Mouse (Mus musculus): Measurements from ENCODE around the gene Arsg. TPM values are rescaled to one million over a fixed set of nuclear protein-coding genes. Genes with fewer than 3 reads are reported as not detected.

Gene Arsg
- polyA plus RNA-seq, 1 experiment, result 5.2 TPM

GRCm38 (mm10) chr11:109569007-109569618 lies 95.9 kb downstream of the Arsg start:
- TF ChIP-seq CTCF (IDR thresholded peaks at IDR 0.05; ENCODE audit: borderline replicate concordance, extremely low read depth, insufficient read depth, insufficient read length), result no peak
- no peak for TF ChIP-seq POLR2A (IDR thresholded peaks at IDR 0.05; ENCODE audit: borderline replicate concordance, extremely low read depth, insufficient read depth, insufficient read length, poor library complexity, severe bottlenecking)
- DNase-seq (ENCODE audit: low read depth), result no peak

- no peak for TF ChIP-seq POLR2A (IDR thresholded peaks at IDR 0.05; ENCODE audit: borderline replicate concordance, extremely low read depth, insufficient read depth, insufficient read length, poor library complexity, severe bottlenecking)
- TF ChIP-seq CTCF (IDR thresholded peaks at IDR 0.05; ENCODE audit: borderline replicate concordance, extremely low read depth, insufficient read depth, insufficient read length), result no peak
- DNase-seq (ENCODE audit: low read depth), result no peak
Measured at GRCm38 (mm10) chr11:109569809-109570208, 96.6 kb downstream of the Arsg start.

GRCm38 (mm10) chr11:109572051-109572450 lies 98.9 kb downstream of the Arsg start:
- TF ChIP-seq CTCF (IDR thresholded peaks at IDR 0.05; ENCODE audit: borderline replicate concordance, extremely low read depth, insufficient read depth, insufficient read length) (no peak), POLR2A (IDR thresholded peaks at IDR 0.05; ENCODE audit: borderline replicate concordance, extremely low read depth, insufficient read depth, insufficient read length, poor library complexity, severe bottlenecking) (no peak)
- DNase-seq (ENCODE audit: low read depth), result no peak

DNA sequence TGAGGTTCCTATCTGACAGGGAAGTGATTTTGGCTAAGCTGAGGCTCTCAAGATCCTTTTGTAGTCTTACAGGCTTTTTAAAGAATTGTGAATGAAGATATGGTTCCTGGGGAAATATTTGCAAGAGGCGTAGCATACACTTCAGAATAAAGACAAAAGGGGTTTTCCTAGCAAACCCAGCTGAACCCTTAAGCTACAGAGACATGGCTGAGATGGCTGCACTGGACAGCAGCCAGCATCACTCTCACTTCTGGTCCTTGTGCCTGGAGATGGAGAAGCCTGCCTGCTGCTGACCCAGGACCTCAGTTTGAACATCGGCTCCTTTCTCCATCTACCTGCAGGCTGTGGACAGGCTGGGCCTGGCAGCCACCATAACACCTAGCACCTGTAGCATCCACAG lies 101.4 kb downstream of the Arsg start:
- TF ChIP-seq POLR2A (IDR thresholded peaks at IDR 0.05; ENCODE audit: borderline replicate concordance, extremely low read depth, insufficient read depth, insufficient read length, poor library complexity, severe bottlenecking), result no peak
- no peak for TF ChIP-seq CTCF (IDR thresholded peaks at IDR 0.05; ENCODE audit: borderline replicate concordance, extremely low read depth, insufficient read depth, insufficient read length)
- DNase-seq (ENCODE audit: low read depth), result no peak

DNA sequence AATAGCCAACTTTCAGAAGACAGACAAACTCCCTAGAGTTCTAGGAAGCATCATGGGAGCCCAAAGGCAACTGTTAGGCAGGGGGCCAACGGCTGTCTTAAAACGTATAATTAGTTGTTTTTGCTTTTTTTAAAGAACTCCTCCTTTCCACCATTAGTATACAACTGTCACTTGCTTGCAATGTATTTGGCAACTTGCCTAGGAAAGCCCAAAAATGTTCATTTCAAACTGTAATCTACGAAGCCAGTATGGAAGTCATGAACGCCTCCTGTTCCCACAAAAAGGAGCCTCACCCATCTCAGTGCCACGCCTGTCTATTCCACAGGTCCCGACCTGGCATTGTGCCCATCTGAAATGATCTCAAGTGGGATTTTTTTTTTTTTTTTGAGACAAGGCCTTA lies 102.7 kb downstream of the Arsg start:
- no peak for TF ChIP-seq POLR2A (IDR thresholded peaks at IDR 0.05; ENCODE audit: borderline replicate concordance, extremely low read depth, insufficient read depth, insufficient read length, poor library complexity, severe bottlenecking)
- TF ChIP-seq CTCF (IDR thresholded peaks at IDR 0.05; ENCODE audit: borderline replicate concordance, extremely low read depth, insufficient read depth, insufficient read length), result no peak
- peak; percentile 71 for DNase-seq (ENCODE audit: low read depth)

GRCm38 (mm10) chr11:109578536-109578935 lies 105.4 kb downstream of the Arsg start:
- DNase-seq (ENCODE audit: low read depth), result peak; percentile 48
- no peak for TF ChIP-seq POLR2A (IDR thresholded peaks at IDR 0.05; ENCODE audit: borderline replicate concordance, extremely low read depth, insufficient read depth, insufficient read length, poor library complexity, severe bottlenecking)
- no peak for TF ChIP-seq CTCF (IDR thresholded peaks at IDR 0.05; ENCODE audit: borderline replicate concordance, extremely low read depth, insufficient read depth, insufficient read length)

GRCm38 (mm10) chr11:109579999-109580398 lies 106.8 kb downstream of the Arsg start:
- no peak for DNase-seq (ENCODE audit: low read depth)
- TF ChIP-seq CTCF (IDR thresholded peaks at IDR 0.05; ENCODE audit: borderline replicate concordance, extremely low read depth, insufficient read depth, insufficient read length), result no peak

DNA sequence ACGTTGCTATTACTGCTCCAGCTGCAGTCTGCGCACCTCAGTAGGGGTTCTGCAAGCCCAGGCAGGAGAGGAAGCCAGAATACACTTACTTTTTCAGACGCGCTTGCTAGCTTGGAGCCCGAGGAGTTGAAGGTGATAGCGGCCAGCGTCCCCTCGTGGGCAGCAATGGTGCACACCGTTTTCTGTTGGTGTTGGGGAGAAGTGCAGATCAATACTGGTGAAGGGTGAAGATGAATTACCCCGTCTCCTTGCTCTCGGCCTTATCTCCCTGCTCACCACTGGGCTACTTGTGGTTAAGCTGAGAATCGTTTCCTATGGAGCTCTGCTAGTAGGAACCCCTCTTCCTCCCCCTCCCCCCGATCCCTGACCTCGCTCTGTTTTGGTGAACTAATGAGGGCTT lies 110.8 kb downstream of the Arsg start:
- no peak for TF ChIP-seq POLR2A (IDR thresholded peaks at IDR 0.05; ENCODE audit: borderline replicate concordance, extremely low read depth, insufficient read depth, insufficient read length, poor library complexity, severe bottlenecking)
- TF ChIP-seq CTCF (IDR thresholded peaks at IDR 0.05; ENCODE audit: borderline replicate concordance, extremely low read depth, insufficient read depth, insufficient read length), result no peak
- no peak for DNase-seq (ENCODE audit: low read depth)

- TF ChIP-seq CTCF (IDR thresholded peaks at IDR 0.05; ENCODE audit: borderline replicate concordance, extremely low read depth, insufficient read depth, insufficient read length), result peak; percentile 95
- TF ChIP-seq POLR2A (IDR thresholded peaks at IDR 0.05; ENCODE audit: borderline replicate concordance, extremely low read depth, insufficient read depth, insufficient read length, poor library complexity, severe bottlenecking), result no peak
- peak; percentile 90 for DNase-seq (ENCODE audit: low read depth)
Measured at GRCm38 (mm10) chr11:109584843-109585713, 111.9 kb downstream of the Arsg start.

DNA sequence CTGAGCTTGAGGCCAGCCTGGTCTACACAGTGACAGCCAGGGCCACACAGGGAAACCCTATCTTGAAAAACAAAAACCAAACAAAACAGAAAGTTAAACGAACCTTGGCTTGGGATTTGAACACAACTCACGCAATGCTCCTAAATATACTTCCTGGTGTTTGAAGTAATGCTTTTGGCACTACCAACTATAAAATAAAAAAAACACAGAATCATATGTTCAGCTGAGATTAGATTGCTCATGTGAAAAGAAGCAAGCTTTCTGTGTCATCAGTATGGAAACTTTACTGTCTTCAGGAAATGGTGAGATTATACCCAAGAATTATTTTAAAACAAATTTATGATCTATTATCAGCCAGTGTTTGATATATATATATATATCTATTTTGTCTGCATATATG lies 113.2 kb downstream of the Arsg start:
- TF ChIP-seq CTCF (IDR thresholded peaks at IDR 0.05; ENCODE audit: borderline replicate concordance, extremely low read depth, insufficient read depth, insufficient read length) (no peak), POLR2A (IDR thresholded peaks at IDR 0.05; ENCODE audit: borderline replicate concordance, extremely low read depth, insufficient read depth, insufficient read length, poor library complexity, severe bottlenecking) (no peak)

GRCm38 (mm10) chr11:109587019-109587418 lies 113.8 kb downstream of the Arsg start:
- DNase-seq (ENCODE audit: low read depth), result no peak
- no peak for TF ChIP-seq CTCF (IDR thresholded peaks at IDR 0.05; ENCODE audit: borderline replicate concordance, extremely low read depth, insufficient read depth, insufficient read length)
- TF ChIP-seq POLR2A (IDR thresholded peaks at IDR 0.05; ENCODE audit: borderline replicate concordance, extremely low read depth, insufficient read depth, insufficient read length, poor library complexity, severe bottlenecking), result no peak

More for the DNA sequence above, 113.2 kb downstream of the Arsg start:
- DNase-seq (ENCODE audit: low read depth), result no peak
